Mouse (Mus musculus) embryo, embryonic 10 days (tissue): ENCODE data around the gene Egfem1.

ENCODE experiments used
- DNase-seq: peaks from one replicate; pipeline ENCODE4 v3.0.0-alpha.2; 2015; ENCODE audit warnings: low spot score

Gene Egfem1

GRCm38 (mm10) chr3:29602140-29602539 is 520.3 kb downstream of the Egfem1 start:
- DNase-seq: no peak

DNA sequence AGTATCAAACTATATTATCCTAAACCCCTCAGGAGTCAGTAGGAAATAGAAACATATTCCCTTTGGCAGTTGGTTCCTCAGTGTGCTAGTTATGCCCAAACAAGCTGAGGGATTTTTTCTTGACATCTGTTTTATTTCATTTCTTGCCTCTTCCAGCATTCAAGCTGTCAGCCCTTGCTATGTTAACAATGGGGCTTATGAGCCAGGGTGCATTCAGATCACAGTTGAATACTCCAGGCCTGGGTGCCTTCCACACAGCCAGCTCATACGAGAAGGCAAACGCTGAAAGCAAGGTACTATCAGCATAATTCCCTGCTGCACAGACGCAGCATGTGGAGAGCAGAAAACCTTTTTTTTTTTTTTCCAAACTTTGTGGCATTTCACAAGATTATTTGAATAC is 526.9 kb downstream of the Egfem1 start:
- DNase-seq: no peak

DNA sequence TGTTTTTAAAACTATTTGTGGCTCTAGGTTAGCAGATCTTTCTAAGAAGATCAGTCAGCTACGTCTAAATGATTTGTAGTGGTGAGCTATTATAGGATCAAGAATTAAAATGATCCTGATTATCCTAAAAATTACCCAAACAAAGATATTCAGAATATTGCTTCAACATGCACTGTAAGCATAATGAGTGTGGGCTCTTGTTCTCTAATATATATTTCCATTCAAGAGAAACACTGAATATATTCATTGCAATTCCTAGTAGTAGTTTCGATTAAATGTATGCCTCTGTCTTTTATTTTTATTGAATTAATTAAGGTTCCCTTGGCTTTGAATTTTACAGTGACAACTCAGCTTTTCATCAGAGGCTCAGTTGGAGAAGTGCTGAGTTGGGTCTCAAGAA is 527.4 kb downstream of the Egfem1 start:
- no peak for DNase-seq

- DNase-seq: no peak
Measured at GRCm38 (mm10) chr3:29619586-29619985, 537.8 kb downstream of the Egfem1 start.

GRCm38 (mm10) chr3:29639819-29640218 is 558.0 kb downstream of the Egfem1 start:
- DNase-seq: no peak

DNA sequence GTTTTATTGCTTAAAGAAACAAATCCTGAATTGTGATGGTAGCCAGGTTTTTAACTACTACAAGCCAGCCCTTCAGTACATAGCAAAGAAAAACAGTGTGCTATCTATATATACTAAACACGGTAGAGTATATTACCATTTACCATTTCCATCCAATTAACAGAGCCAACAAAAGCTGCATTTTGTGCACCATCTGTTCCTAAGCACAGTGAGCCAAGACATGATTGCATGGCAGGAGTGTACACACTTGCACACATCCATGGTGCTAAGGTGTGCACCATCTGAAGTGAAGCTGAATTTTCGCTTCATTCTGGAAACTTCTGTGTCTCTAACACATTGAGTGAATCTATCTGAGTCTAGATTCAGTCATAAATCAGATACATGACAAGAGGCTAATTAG is 585.0 kb downstream of the Egfem1 start:
- DNase-seq: no peak

DNA sequence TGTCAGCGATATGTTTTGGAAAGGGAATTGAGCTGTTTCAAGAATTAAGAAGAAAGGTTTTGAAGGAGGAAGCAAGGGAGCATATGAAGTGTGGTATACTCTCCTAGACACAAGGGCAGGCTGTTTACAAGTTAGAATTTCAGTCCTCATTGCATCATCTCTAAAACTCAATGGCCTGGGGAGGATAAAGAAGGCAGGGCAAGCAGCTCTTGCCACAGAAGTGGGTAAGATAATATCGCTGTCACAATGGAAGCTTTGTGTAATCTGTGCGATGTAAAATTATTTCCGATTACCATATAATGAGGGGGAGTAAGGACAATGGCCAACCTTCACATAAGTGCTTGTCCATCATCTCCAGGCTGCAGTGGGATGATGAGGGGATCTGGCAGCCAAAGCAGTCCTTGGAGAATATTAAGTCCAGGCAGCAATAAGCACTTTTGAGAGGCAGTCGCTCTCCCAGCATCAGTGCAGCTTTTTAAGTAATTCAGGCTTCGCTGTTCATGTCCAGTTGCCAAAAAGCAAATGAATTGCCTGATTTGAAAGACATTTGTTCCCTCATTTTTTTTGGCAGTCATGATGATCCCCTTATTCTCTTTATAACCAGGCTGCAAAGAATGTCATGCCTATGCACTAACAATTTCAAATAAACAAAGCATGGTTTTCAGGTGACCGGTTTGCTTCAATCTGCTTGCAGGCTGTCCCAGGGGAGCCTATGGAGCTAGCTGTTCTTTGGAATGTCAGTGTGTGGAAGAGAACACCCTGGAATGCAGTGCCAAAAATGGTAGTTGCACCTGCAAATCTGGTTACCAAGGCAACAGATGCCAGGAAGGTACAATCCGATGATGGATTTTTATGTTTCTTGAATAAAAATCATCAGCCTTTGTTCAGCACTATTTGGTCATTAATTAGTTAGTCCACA is 607.8 kb downstream of the Egfem1 start:
- DNase-seq: no peak

DNA sequence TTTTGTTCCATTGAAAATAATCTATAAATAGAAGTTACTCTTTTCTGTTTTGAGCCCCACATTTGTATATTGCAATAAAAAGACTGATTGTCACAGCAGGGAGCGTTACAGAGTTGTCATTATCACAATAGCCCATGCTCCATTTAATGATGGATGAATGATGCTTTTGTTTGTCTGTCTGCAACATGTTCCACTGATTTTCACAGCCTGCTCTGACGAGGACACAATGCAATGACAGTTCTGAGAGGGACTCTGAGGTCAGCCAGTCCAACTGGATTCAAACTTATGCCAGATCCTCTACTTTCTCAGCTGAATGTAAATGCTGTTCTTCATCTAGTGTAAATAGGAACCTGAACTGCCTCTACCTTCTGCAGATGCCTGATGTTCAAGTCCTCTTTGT is 619.3 kb downstream of the Egfem1 start:
- peak; percentile 48 for DNase-seq

GRCm38 (mm10) chr3:29706816-29707215 is 625.0 kb downstream of the Egfem1 start:
- DNase-seq: no peak

GRCm38 (mm10) chr3:29707467-29707866 is 625.6 kb downstream of the Egfem1 start:
- no peak for DNase-seq

- DNase-seq: peak; percentile 79
Measured at GRCm38 (mm10) chr3:29726376-29726967, 644.6 kb downstream of the Egfem1 start.

- peak; percentile 68 for DNase-seq
Measured at GRCm38 (mm10) chr3:29730062-29730760, 648.4 kb downstream of the Egfem1 start.

DNA sequence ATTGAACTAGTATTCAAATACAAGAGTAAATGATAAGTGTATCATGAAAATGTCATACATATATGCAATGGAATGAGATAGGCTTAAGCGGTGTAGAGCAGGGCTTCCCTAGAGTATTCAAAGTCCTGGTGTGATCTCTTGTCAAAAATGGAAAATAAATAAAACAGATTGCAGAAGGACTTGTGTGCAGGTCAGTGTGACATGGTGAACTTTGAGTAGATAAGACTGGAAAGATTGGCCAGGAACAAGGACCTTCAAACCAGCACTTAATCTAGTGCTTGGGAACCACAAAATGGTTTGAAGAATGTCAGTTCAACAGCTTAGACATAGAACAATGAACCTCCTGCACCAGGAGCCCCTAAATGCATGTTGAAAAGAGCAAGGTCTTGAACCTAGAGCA is 649.7 kb downstream of the Egfem1 start:
- DNase-seq: no peak

- no peak for DNase-seq
Measured at GRCm38 (mm10) chr3:29732626-29733025, 650.8 kb downstream of the Egfem1 start.

DNA sequence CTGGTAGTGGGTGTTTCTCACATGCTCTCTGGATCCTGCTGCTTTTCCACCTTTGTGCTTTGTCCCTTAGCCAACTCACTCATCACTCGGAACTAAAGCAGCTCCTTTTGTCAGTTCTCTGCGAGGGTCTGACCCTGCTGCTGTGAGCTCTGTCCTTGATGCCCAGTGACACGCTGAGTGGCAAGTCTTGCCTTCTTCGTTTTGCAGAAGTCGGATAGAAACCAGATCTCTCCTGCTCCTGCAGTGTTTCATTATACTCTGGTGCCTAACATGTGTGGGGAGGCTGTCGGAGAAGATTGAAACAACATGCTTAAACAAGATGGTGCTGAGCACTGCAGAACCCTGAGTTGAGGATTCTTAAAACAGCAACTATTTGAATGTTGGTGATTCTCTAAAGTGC is 652.4 kb downstream of the Egfem1 start:
- DNase-seq: peak; percentile 35

DNA sequence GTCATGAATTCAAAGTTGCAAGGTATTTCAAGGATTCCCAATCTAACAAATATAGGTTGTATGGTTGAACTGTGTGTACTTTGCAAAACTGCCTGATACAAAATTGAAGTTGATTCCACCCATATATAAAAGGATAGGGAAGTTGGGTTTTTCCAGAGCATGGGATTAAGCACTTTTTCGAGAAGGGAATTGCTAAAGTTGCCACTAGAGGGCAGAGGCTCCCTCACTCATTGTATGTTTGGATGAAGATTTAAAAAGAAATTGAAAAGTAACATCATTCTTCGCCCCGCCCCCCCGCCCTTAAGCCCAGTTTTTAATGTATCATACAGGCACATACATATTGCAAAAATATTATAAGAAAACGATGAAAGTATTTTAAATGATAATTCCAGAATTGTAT is 657.5 kb downstream of the Egfem1 start:
- peak; percentile 67 for DNase-seq
